16 mouse cellular contexts compared by ENCODE assay signal in the genomic region with DNA sequence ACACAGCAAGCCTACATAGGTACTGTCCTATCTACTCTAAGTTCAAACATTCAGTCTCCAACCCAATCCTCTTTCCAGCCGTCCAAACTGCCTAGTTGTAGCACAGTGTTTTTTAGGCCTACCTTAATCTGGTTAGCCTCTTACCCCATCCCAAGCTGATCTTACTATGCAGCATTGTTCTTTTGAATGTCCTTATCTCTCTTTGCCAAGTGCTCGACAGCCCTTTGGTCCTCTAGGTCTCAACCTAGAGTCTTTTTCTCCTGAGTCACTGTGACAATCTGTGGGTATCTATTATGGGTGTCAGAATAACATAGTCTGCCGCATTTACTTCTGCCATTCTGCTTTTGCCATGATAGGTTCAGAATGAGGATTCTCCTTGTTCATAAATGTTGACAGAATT.
"Had no signal": no experiment of that assay in that cellular context is flagged by ENCODE, and none has a peak within 500 bp of the region (broad histone marks: within the 10 kb centered on the region; RNA-seq: fewer than 3 reads in every experiment).

No protein-coding gene starts in this region.

- H3K4me1 ChIP-seq: stomach, embryonic 15.5 days had no signal

- H3K27ac ChIP-seq: neural tube, embryonic 12.5 days; neural tube, embryonic 13.5 days; neural tube, embryonic 15.5 days; stomach, embryonic 15.5 days; stomach, postnatal 0 days had no signal

- H3K4me2 ChIP-seq: neural tube, embryonic 12.5 days; neural tube, embryonic 13.5 days; neural tube, embryonic 15.5 days; stomach, embryonic 15.5 days had no signal

- H3K27me3 ChIP-seq: neural tube, embryonic 12.5 days; neural tube, embryonic 13.5 days; neural tube, embryonic 15.5 days; stomach, embryonic 15.5 days had no signal

- H3K36me3 ChIP-seq: neural tube, embryonic 12.5 days; neural tube, embryonic 13.5 days; neural tube, embryonic 15.5 days; stomach, embryonic 15.5 days had no signal

- DNase-seq: retina, postnatal 1 day; right cerebral cortex, adult 18-20 months; right cerebral cortex, postnatal 14 days; right cerebral cortex, postnatal 25 days; right cerebral cortex, postnatal 4 days; spleen, adult 18-20 months; thymus, adult 2 months; thymus, postnatal 14 days; thymus, postnatal 25 days; thymus, postnatal 36 days; thymus, postnatal 4 days had no signal

- H3K4me3 ChIP-seq: neural tube, embryonic 12.5 days; neural tube, embryonic 13.5 days; neural tube, embryonic 15.5 days; stomach, embryonic 15.5 days had no signal

- H3K9me3 ChIP-seq: neural tube, embryonic 12.5 days; neural tube, embryonic 13.5 days; neural tube, embryonic 15.5 days; stomach, embryonic 15.5 days had no signal

- H3K9ac ChIP-seq: neural tube, embryonic 12.5 days; neural tube, embryonic 13.5 days; neural tube, embryonic 15.5 days; stomach, embryonic 15.5 days had no signal
